Mouse (Mus musculus) kidney, adult 8-10 months (tissue): ENCODE data around the gene Camta1.

Experiments used
- DNase-seq, 2 experiments: peaks; one replicate each; pipeline ENCODE4 v3.0.0; 2022

The Camta1 gene

GRCm38 (mm10) chr4:151511092-151511491 is 350.6 kb downstream of the Camta1 start:
- DNase-seq, result no peak

DNA sequence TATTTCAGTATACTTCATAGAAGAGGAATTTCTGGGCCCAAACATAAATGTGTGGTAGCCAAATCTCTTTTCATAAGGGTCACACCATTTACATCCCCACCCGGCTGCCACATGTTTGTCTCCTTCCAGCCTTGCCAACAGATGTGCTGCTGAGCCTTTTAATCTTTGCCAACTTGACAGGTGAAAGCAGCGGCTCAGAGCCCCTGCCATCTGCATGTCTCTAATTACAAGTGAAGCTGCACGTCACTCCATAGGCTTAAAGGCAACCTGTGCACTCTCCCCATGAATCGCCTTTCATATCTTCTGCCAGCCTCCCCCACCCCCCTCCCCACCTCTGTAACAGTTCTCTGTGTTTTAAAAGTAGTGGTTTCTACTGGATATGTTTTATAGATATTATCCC is 351.3 kb downstream of the Camta1 start:
- DNase-seq, result no peak

GRCm38 (mm10) chr4:151506701-151507100 is 355.0 kb downstream of the Camta1 start:
- no peak for DNase-seq

GRCm38 (mm10) chr4:151498481-151499276 is 363.0 kb downstream of the Camta1 start:
- DNase-seq, result peak in 1 of 2 experiments; percentile 61

- peak; percentile 22 to 55 for DNase-seq
These were observed 365.1 kb downstream of the Camta1 start for GRCm38 (mm10) chr4:151496581-151496980.

GRCm38 (mm10) chr4:151495276-151495882 is 366.3 kb downstream of the Camta1 start:
- peak; percentile 12 to 30 for DNase-seq

DNA sequence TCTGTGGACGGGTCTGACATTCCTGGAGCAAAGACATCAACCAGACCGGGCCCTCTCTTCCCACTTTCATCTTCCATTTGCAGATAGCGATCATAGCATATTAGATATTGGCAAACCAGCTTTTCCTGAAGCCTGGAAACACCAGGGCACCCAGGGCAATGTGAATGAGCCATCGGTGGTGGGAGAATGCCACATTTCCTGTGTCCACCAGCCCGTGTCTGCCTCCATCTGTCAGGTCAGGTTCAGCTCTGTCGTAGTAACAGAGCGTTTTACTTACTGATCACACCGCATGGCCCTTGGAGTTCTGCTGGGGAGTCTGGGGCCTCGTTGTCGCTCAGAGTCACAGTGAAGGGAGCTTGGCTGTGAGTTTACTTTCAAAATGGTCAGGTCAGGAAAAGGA is 368.9 kb downstream of the Camta1 start:
- no peak for DNase-seq

- no peak for DNase-seq
These were observed 377.7 kb downstream of the Camta1 start for GRCm38 (mm10) chr4:151483977-151484313.

DNA sequence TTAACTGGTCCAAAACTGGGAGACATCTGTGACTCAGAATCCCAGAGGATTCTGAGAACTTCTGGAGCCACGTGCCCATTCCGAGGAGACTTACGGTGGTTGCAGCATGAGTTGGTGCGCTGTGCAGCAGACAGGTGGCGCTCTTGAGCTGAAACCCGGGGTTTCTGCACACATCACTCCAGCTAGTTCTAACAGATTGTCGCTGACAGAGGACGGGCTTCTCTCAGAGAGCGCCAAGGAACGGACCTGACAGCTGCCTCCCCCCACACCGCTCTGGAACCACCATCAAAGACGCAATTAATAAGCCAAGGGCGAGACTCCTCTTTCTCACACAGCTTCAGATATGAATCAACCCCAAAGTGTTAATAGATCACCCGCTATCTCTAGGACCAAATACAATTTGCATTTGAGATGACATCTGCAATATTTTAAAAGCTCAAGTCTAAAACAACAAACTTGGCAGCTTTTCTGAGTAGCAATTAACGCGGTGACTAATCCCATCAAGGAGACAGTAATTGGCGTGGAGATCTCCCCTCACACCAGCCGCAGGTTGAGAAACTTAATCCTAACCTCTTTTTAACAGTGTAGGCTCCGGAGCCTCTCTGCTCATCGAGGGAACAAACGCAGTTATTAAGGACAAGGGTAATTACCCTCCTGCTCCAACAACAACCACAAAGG is 378.2 kb downstream of the Camta1 start:
- peak; percentile 12 to 52 for DNase-seq

- DNase-seq, result no peak
These were observed 380.7 kb downstream of the Camta1 start for GRCm38 (mm10) chr4:151480928-151481327.

DNA sequence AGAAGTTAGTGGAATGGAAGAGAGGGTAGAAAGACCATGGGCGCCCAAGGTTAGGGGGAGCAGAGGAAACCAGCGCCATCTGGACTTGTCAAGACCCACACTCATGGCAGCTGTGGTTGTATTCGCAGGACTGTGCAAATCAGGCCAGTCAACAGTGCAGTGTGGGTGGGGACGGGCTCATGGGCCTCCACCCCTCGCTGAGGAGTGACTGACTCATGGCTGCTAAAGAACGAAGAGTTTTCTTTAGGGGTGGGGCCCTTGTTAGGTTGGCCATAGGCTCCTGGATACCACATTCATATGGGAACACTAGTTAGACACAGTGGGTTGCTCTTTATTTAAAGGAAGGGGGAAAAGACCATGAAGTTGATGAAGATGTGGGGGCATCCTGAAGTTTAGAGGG is 383.7 kb downstream of the Camta1 start:
- DNase-seq, result no peak

DNA sequence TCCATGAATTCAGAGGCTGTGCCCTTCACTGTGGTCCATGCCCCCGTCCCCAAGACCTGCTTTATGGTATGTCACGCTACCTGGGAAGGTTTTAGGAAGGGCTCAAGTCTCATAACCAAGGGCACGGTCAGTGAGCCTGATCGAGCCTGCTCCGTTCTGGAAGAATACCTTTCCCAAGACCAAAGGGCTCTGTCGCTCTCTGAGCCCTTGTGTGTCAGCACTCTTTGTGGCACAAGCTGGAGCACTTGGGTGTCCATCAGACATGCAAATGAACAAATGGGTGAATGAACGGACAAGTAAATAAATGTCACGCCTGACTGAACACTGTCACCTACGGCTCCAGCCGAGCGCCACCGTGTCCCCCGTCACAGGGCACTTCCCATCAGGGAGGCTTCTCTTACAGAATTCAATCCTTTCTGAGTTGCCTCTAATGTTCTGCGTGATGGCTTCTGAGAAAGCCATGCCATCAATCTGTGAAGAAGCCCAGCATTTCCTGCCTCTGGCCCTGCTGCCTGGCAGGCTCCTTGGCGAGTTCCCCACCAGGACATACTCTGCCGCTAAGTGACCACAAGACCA is 386.7 kb downstream of the Camta1 start:
- no peak for DNase-seq

- no peak for DNase-seq
These were observed 389.8 kb downstream of the Camta1 start for GRCm38 (mm10) chr4:151471886-151472285.

DNA sequence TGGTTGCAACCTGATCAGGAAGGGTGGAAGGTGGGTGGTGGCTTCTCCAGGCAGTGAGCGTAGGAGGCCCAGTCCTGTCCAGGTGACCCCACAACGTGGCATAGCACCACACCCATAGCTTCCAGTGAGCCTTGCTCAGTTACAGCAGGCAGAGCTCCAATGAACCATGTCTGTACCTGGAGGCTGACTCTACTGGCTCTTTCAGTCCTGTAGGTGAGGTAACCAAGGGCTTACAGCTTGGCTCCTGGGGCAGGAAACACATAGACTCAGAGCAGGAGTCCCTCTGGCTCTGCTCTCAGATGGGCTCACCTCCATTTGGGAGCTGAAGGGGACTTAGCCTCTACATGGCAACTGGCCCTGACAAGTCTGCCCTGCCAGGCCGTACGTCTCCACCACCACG is 393.3 kb downstream of the Camta1 start:
- no peak for DNase-seq

DNA sequence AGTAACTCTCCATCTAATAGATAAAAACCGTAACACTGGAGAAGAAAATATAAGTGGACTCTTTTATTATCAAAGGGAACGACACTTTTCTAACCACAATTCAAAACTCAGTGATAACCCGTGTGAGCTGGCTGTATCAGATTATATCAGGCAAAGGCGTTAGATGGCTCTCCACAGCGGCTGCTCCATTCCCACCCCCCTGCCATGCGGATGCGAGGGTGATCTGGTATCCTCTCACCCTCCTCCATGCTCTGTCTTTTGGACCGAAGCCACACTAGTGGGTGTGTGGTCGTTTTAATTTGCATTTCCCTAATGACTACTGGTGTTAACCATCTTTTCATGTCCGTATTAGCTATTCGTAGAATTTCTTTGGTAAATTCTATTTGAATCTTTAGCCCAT is 403.0 kb downstream of the Camta1 start:
- DNase-seq, result no peak

GRCm38 (mm10) chr4:151454611-151455010 is 407.1 kb downstream of the Camta1 start:
- no peak for DNase-seq

GRCm38 (mm10) chr4:151454065-151454464 is 407.6 kb downstream of the Camta1 start:
- DNase-seq, result no peak

DNA sequence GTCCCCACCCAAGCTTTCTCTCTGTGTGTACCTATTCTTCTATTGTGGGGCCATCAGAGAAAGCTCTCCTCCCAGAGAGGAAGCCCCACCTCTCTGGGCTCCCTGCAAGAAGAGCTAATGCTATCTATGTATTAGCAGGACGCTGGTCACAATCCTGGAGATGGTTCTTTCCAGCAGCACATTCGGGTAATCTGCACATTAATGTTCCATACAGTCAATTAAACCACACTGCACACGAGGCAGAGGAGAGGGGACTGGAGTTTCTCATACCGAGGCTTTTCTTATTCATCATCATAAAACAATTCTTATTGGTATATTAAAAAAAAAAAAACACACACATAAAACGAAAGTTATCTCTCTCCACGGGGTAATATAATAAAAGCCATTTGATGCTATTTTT is 409.8 kb downstream of the Camta1 start:
- DNase-seq, result no peak

GRCm38 (mm10) chr4:151449981-151450380 is 411.7 kb downstream of the Camta1 start:
- DNase-seq, result no peak

GRCm38 (mm10) chr4:151448341-151448740 is 413.3 kb downstream of the Camta1 start:
- DNase-seq, result no peak

GRCm38 (mm10) chr4:151444665-151445064 is 417.0 kb downstream of the Camta1 start:
- DNase-seq, result peak; percentile 30 to 36

DNA sequence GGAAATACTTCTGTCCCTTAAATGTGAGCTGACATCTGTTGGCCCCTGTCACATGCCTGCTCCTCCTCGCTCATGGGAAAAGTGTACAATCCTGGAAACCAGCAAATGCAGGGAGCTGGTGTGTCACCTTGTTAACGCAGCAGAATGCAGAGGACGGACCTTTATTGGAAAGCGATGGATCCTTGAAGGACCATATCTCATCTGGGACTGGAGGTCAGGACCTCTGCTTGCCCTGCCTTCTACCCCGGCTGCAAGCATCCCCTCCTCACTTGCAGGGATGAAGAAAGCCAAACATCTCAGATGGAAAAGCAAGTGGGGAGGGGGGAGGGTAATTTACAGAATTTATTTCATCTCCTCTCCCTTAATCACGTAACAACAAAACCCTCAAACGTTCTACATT is 423.1 kb downstream of the Camta1 start:
- no peak for DNase-seq

- DNase-seq, result no peak
These were observed 423.8 kb downstream of the Camta1 start for GRCm38 (mm10) chr4:151437859-151438258.

DNA sequence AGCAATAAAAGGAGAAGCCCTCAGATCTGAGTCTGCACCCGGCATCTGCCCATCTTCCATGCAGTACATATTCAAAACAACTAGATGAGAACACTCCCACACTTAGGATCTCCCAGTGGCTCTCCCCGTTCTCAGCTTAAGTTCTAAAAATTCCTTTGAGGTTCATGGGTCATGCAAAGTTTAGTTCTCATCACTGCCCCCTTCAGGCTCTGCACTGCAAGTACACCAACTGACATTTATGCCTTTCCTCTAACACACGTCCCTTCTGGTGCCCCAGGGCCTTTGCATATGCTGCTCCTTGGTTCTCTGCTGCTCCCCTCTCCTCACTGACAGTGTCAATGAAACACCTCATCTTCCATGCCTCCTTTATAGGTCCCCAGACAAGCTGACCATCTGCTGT is 436.5 kb downstream of the Camta1 start:
- DNase-seq, result no peak
